Mouse (Mus musculus) cerebellum, adult 8-10 months (tissue): ENCODE data around the gene Hcn4.

Experiments used
- DNase-seq: peaks from one replicate; pipeline ENCODE4 v3.0.0; 2022

Hcn4 gene

GRCm38 (mm10) chr9:58823139-58823917 lies at the start of gene Hcn4:
Gene Hcn4 (plus strand): TSS chr9:58823412.
- no peak for DNase-seq

- no peak for DNase-seq
Measured at GRCm38 (mm10) chr9:58774761-58775160, 48.5 kb upstream of the Hcn4 start.

GRCm38 (mm10) chr9:58775363-58775762 lies 47.8 kb upstream of the Hcn4 start:
- no peak for DNase-seq

GRCm38 (mm10) chr9:58789476-58789875 lies 33.7 kb upstream of the Hcn4 start:
- no peak for DNase-seq

GRCm38 (mm10) chr9:58798155-58798554 lies 25.1 kb upstream of the Hcn4 start:
- DNase-seq: no peak

- no peak for DNase-seq
Measured at GRCm38 (mm10) chr9:58801441-58801840, 21.8 kb upstream of the Hcn4 start.

GRCm38 (mm10) chr9:58802294-58802693 lies 20.9 kb upstream of the Hcn4 start:
- no peak for DNase-seq

GRCm38 (mm10) chr9:58802802-58803201 lies 20.4 kb upstream of the Hcn4 start:
- DNase-seq: no peak

GRCm38 (mm10) chr9:58805601-58806318 lies 17.5 kb upstream of the Hcn4 start:
- no peak for DNase-seq

- no peak for DNase-seq
Measured at GRCm38 (mm10) chr9:58811171-58811570, 12.0 kb upstream of the Hcn4 start.

- no peak for DNase-seq
Measured at GRCm38 (mm10) chr9:58815552-58816260, 7.5 kb upstream of the Hcn4 start.

GRCm38 (mm10) chr9:58816458-58816857 lies 6.8 kb upstream of the Hcn4 start:
- no peak for DNase-seq

- no peak for DNase-seq
Measured at GRCm38 (mm10) chr9:58817676-58818075, 5.5 kb upstream of the Hcn4 start.

- DNase-seq: no peak
Measured at GRCm38 (mm10) chr9:58822431-58823091, 651 bp upstream of the Hcn4 start.

- DNase-seq: no peak
Measured at GRCm38 (mm10) chr9:58823918-58824215, 655 bp downstream of the Hcn4 start.

- DNase-seq: no peak
Measured at GRCm38 (mm10) chr9:58829627-58830026, 6.4 kb downstream of the Hcn4 start.

GRCm38 (mm10) chr9:58832939-58833338 lies 9.7 kb downstream of the Hcn4 start:
- DNase-seq: no peak

GRCm38 (mm10) chr9:58837174-58837573 lies 14.0 kb downstream of the Hcn4 start:
- DNase-seq: no peak

GRCm38 (mm10) chr9:58838504-58838903 lies 15.3 kb downstream of the Hcn4 start:
- no peak for DNase-seq

- DNase-seq: no peak
Measured at GRCm38 (mm10) chr9:58841655-58842054, 18.4 kb downstream of the Hcn4 start.

- DNase-seq: no peak
Measured at GRCm38 (mm10) chr9:58844597-58844996, 21.4 kb downstream of the Hcn4 start.

GRCm38 (mm10) chr9:58847008-58847407 lies 23.8 kb downstream of the Hcn4 start:
- no peak for DNase-seq

GRCm38 (mm10) chr9:58847676-58848075 lies 24.5 kb downstream of the Hcn4 start:
- DNase-seq: no peak
